Mouse (Mus musculus): ENCODE results near the gene Gm10273. TPM values are rescaled to one million over a fixed set of nuclear protein-coding genes. Genes with fewer than 3 reads are reported as not detected.

The Gm10273 gene
- total RNA-seq, 2 experiments from 2014 or later: 37.4 to 65.6 TPM

- no peak for TF ChIP-seq CTCF (IDR thresholded peaks at IDR 0.05)
- intact Hi-C loops (cut with DNase I): no loop called here
- H3K27ac ChIP-seq: no peak overlapping the region
- DNase-seq (ENCODE audit: extremely low spot score in 1 of 2, low spot score in 2 of 2): no peak
- H3K4me3 ChIP-seq: no peak overlapping the region
Measured at GRCm38 (mm10) chr10:59440177-59440576, 44.7 kb downstream of the Gm10273 start.

- no peak for TF ChIP-seq CTCF (IDR thresholded peaks at IDR 0.05)
- H3K27ac ChIP-seq: no peak within 1 kb of the TSS
Measured at GRCm38 (mm10) chr10:59441735-59442134, 46.3 kb downstream of the Gm10273 start, which contains the start of gene Oit3. Oit3 (minus strand) TSS chr10:59441778.

GRCm38 (mm10) chr10:59443212-59443611 lies 47.8 kb downstream of the Gm10273 start:
- H3K4me3 ChIP-seq: no peak overlapping the region
- no peak for DNase-seq (ENCODE audit: extremely low spot score in 1 of 2, low spot score in 2 of 2)
- H3K27ac ChIP-seq: no peak overlapping the region
- intact Hi-C loops (cut with DNase I): no loop called here
- no peak for TF ChIP-seq CTCF (IDR thresholded peaks at IDR 0.05)

More at GRCm38 (mm10) chr10:59441735-59442134, 46.3 kb downstream of the Gm10273 start, which contains the start of gene Oit3:
- intact Hi-C loops (cut with DNase I): no loop called here
- H3K4me3 ChIP-seq: no peak within 1 kb of the TSS
- no peak for DNase-seq (ENCODE audit: extremely low spot score in 1 of 2, low spot score in 2 of 2)

- TF ChIP-seq CTCF (IDR thresholded peaks at IDR 0.05): no peak
- Histone ChIP-seq H3K4me3 (no peak overlapping the region), H3K27ac (no peak overlapping the region)
- no peak for DNase-seq (ENCODE audit: extremely low spot score in 1 of 2, low spot score in 2 of 2)
- intact Hi-C loops (cut with DNase I): no loop called here
Measured at GRCm38 (mm10) chr10:59444106-59444505, 48.7 kb downstream of the Gm10273 start.

- no peak for DNase-seq (ENCODE audit: extremely low spot score in 1 of 2, low spot score in 2 of 2)
- Histone ChIP-seq H3K4me3 (no peak overlapping the region), H3K27ac (no peak overlapping the region)
- no peak for TF ChIP-seq CTCF (IDR thresholded peaks at IDR 0.05)
- intact Hi-C loops (cut with DNase I): no loop called here
Measured at GRCm38 (mm10) chr10:59444635-59445034, 49.2 kb downstream of the Gm10273 start.

Other genes with a start within 250 kb of the Gm10273 start
- gene Sept10, start 173.8 kb upstream of the Gm10273 start, total RNA-seq (2021): 1 to 10 TPM; 6.6 to 6.9 TPM
- gene Sowahc, start 173.7 kb upstream of the Gm10273 start, total RNA-seq (2021): 1 to 10 TPM; 7.1 to 7.7 TPM
- gene P4ha1, start 72.3 kb upstream of the Gm10273 start, total RNA-seq (2021): 10 to 100 TPM; 37.6 to 49.7 TPM
- gene Pla2g12b, start 8.0 kb downstream of the Gm10273 start, total RNA-seq (2021): not detected
- gene Oit3, start 46.1 kb downstream of the Gm10273 start, total RNA-seq (2021): under 1 TPM; 0.16 to 0.34 TPM
- not detected for gene Gm10322, start 220.4 kb downstream of the Gm10273 start, total RNA-seq (2021)
- 10 to 100 TPM; 33.9 to 37.1 TPM for gene Mcu, start 221.1 kb downstream of the Gm10273 start, total RNA-seq (2021)

Data from left cerebral cortex, adult 2 months (tissue).